ENCODE assay signal across 8 mouse cellular contexts in the genomic region with DNA sequence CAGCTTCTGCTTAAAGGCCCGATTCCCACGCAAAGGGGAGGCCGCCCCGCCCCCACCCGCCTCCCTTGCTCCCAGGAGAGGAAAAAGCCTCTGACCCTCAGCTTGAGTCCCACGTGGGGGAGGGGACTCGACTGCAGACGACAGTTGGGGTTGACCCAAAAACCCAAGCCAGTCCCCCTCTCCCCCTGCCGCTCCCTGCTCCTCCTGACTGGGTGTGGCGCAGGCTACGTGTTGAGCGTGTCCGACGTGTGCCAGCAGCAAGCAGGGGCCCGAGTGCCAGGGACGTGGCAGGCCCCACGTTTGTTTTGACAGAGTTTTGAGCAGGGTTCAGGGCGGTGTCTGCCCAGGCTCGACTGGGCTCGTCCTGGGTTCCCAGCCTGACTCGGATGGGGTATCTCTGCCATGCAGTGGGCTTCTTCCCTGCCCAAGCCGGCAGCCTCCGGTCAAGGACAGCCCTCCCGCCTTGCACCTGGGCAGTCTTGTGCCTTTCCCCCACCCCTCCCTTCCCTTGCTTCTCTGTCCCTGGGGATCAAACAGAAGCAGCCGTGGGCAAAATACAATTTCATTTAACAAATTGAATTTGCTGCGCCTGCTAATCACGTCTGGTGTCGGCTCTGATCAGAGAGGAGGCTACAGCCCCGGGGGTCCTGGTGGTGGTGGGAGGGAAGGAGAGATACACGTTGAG. TPM values are rescaled to one million over a fixed set of nuclear protein-coding genes. Genes with fewer than 3 reads are reported as not detected.
A peak's percentile ranks its signal among the peaks of the same experiment; 100 is the strongest.
DNase-seq lines count a peak whose midpoint lies in the region; ATAC-seq and TF ChIP-seq lines count a peak whose summit lies in the region.

No protein-coding gene starts in this region.

- H3K4me2 ChIP-seq in forebrain, embryonic 13.5 days: peak overlapping the region; percentile 21
- no peak overlapping the region for H3K4me2 ChIP-seq in forebrain, embryonic 15.5 days (replicated peaks)
- H3K4me2 ChIP-seq in embryonic facial prominence, embryonic 14.5 days (ENCODE audit: low read depth, low read length): peak overlapping the region; percentile 46
- H3K4me2 ChIP-seq in intestine, embryonic 16.5 days (ENCODE audit: low read depth, low read length): peak overlapping the region; percentile 41

- peaks cover 68% of the 10 kb centered on the region for H3K4me1 ChIP-seq in forebrain, embryonic 13.5 days
- H3K4me1 ChIP-seq in forebrain, embryonic 15.5 days: peaks cover 42% of the 10 kb centered on the region
- peaks cover 47% of the 10 kb centered on the region for H3K4me1 ChIP-seq in embryonic facial prominence, embryonic 14.5 days (ENCODE audit: control insufficient read depth, insufficient read depth, low read length)
- H3K4me1 ChIP-seq in intestine, embryonic 16.5 days (ENCODE audit: control insufficient read depth, insufficient read depth, low read length): peaks cover 67% of the 10 kb centered on the region
- peaks cover 90% of the 10 kb centered on the region for H3K4me1 ChIP-seq in midbrain, embryonic 10.5 days
- H3K4me1 ChIP-seq in cerebellum, adult 2 months (ENCODE audit: control insufficient read depth, insufficient read depth, low read length): peaks cover 16% of the 10 kb centered on the region

- no peak for TF ChIP-seq CTCF in cerebellum, adult 2 months (IDR thresholded peaks at IDR 0.05; ENCODE audit: borderline replicate concordance, insufficient read depth, low read depth, low read length)

- H3K4me3 ChIP-seq in forebrain, embryonic 13.5 days: no peak overlapping the region
- H3K4me3 ChIP-seq in forebrain, embryonic 15.5 days: no peak overlapping the region
- H3K4me3 ChIP-seq in embryonic facial prominence, embryonic 14.5 days (ENCODE audit: low read depth, low read length): peak overlapping the region; percentile 4
- H3K4me3 ChIP-seq in intestine, embryonic 16.5 days (ENCODE audit: low read length): peak overlapping the region; percentile 18
- H3K4me3 ChIP-seq in midbrain, embryonic 10.5 days: peak overlapping the region; percentile 44
- H3K4me3 ChIP-seq in cerebellum, adult 2 months (replicated peaks; ENCODE audit: insufficient read depth, low read depth, low read length): no peak overlapping the region

- H3K9me3 ChIP-seq in forebrain, embryonic 13.5 days (replicated peaks): no peaks in the 10 kb centered on the region
- H3K9me3 ChIP-seq in forebrain, embryonic 15.5 days: no peaks in the 10 kb centered on the region
- no peaks in the 10 kb centered on the region for H3K9me3 ChIP-seq in embryonic facial prominence, embryonic 14.5 days (ENCODE audit: control insufficient read depth, low read length)
- H3K9me3 ChIP-seq in intestine, embryonic 16.5 days (ENCODE audit: control insufficient read depth, low read length): no peaks in the 10 kb centered on the region
- H3K9me3 ChIP-seq in midbrain, embryonic 10.5 days (replicated peaks): peaks cover 15% of the 10 kb centered on the region; the same call in 1 of the 2 replicates

- no peak overlapping the region for H3K27ac ChIP-seq in forebrain, embryonic 13.5 days
- no peak overlapping the region for H3K27ac ChIP-seq in forebrain, embryonic 15.5 days (replicated peaks)
- peak overlapping the region; percentile 72 for H3K27ac ChIP-seq in embryonic facial prominence, embryonic 14.5 days (replicated peaks; ENCODE audit: low read depth, low read length)
- peak overlapping the region; percentile 83 for H3K27ac ChIP-seq in intestine, embryonic 16.5 days (ENCODE audit: low read length)
- H3K27ac ChIP-seq in midbrain, embryonic 10.5 days (replicated peaks): peak overlapping the region; percentile 75
- no peak overlapping the region for H3K27ac ChIP-seq in cerebellum, adult 2 months (ENCODE audit: insufficient read depth, low read length)

- no peak for TF ChIP-seq POLR2A in cerebellum, adult 2 months (IDR thresholded peaks at IDR 0.05; ENCODE audit: borderline replicate concordance, insufficient read depth, low read length)

- peaks cover 46% of the 10 kb centered on the region for H3K27me3 ChIP-seq in forebrain, embryonic 13.5 days
- H3K27me3 ChIP-seq in forebrain, embryonic 15.5 days: peaks cover 15% of the 10 kb centered on the region; the same call in 1 of the 2 replicates
- peaks cover 50% of the 10 kb centered on the region for H3K27me3 ChIP-seq in embryonic facial prominence, embryonic 14.5 days (replicated peaks; ENCODE audit: control insufficient read depth, insufficient read depth, low read length)
- H3K27me3 ChIP-seq in intestine, embryonic 16.5 days (replicated peaks; ENCODE audit: control insufficient read depth, insufficient read depth, low read length): peaks cover 35% of the 10 kb centered on the region
- peaks cover 92% of the 10 kb centered on the region for H3K27me3 ChIP-seq in midbrain, embryonic 10.5 days (ENCODE audit: low read depth, poor library complexity, severe bottlenecking)
- H3K27me3 ChIP-seq in cerebellum, adult 2 months (ENCODE audit: control insufficient read depth, insufficient read depth, low read length): no peaks in the 10 kb centered on the region

- peak overlapping the region; percentile 39; the same call in 1 of the 2 replicates for H3K9ac ChIP-seq in forebrain, embryonic 13.5 days
- no peak overlapping the region for H3K9ac ChIP-seq in forebrain, embryonic 15.5 days (replicated peaks)
- peak overlapping the region; percentile 45; the same call in 1 of the 2 replicates for H3K9ac ChIP-seq in embryonic facial prominence, embryonic 14.5 days (ENCODE audit: low read depth, low read length)
- peak overlapping the region; percentile 48 for H3K9ac ChIP-seq in intestine, embryonic 16.5 days (ENCODE audit: low read depth, low read length)

- no peak for ATAC-seq in forebrain, embryonic 13.5 days
- no peak for ATAC-seq in forebrain, embryonic 15.5 days (replicated peaks)
- peak; percentile 42 for ATAC-seq in embryonic facial prominence, embryonic 14.5 days (ENCODE audit: low read depth)
- peak; percentile 64 for ATAC-seq in intestine, embryonic 16.5 days

- WGBS in forebrain, embryonic 13.5 days: 6% methylated on average over 30 of the region's 30 CpGs
- WGBS in forebrain, embryonic 15.5 days: 12% methylated on average over 30 of the region's 30 CpGs
- 5% methylated on average over 30 of the region's 30 CpGs for WGBS in embryonic facial prominence, embryonic 14.5 days
- whole genome bisulfite sequencing in intestine, embryonic 16.5 days: 17% methylated on average over 30 of the region's 30 CpGs
- WGBS in midbrain, embryonic 10.5 days: 6% methylated on average over 30 of the region's 30 CpGs
- WGBS in cerebellum, adult 2 months: 39% methylated on average over 30 of the region's 30 CpGs

- peaks cover 35% of the 10 kb centered on the region for H3K36me3 ChIP-seq in forebrain, embryonic 13.5 days (ENCODE audit: poor library complexity, severe bottlenecking)
- peaks cover 11% of the 10 kb centered on the region for H3K36me3 ChIP-seq in forebrain, embryonic 15.5 days
- H3K36me3 ChIP-seq in embryonic facial prominence, embryonic 14.5 days (ENCODE audit: control insufficient read depth, insufficient read depth, low read length): peaks cover 35% of the 10 kb centered on the region
- H3K36me3 ChIP-seq in intestine, embryonic 16.5 days (ENCODE audit: control insufficient read depth, insufficient read depth, low read length): peaks cover 29% of the 10 kb centered on the region
- H3K36me3 ChIP-seq in midbrain, embryonic 10.5 days: peaks cover 41% of the 10 kb centered on the region

- DNase-seq in embryonic facial prominence, embryonic 14.5 days (ENCODE audit: low spot score): peak; percentile 88
- DNase-seq in midbrain, embryonic 10.5 days (ENCODE audit: low spot score): peak; percentile 66
- no peak for DNase-seq in layer of hippocampus, postnatal 14 days (ENCODE audit: low spot score in 2 of 2)
- no peak for DNase-seq in cerebellum, adult 2 months
- DNase-seq in c-Kit-positive CD71-positive TER-119-positive erythroid progenitor cells, embryonic 14.5 days (ENCODE audit: low spot score): no peak

RNA-seq across cellular contexts. Expression of a gene that starts 2.0 kb away (rescaled TPM):
- polyA plus RNA-seq in forebrain, embryonic 13.5 days (2015; fragmentation: Nextera tagmentation; extraction: Ambion mirVana): 11.9 and 12.8 TPM in 2 replicates
- 17.1 and 18.0 TPM in 2 replicates for polyA plus RNA-seq in forebrain, embryonic 15.5 days (2015; fragmentation: Nextera tagmentation; extraction: Ambion mirVana)
- 57.7 and 91.9 TPM in 2 replicates for polyA plus RNA-seq in embryonic facial prominence, embryonic 14.5 days (2014; fragmentation: Nextera tagmentation; extraction: Ambion mirVana)
- polyA plus RNA-seq in intestine, embryonic 16.5 days (2015; fragmentation: Nextera tagmentation; extraction: Ambion mirVana): 64.5 and 64.6 TPM in 2 replicates
- 5.2 and 5.8 TPM in 2 replicates for polyA plus RNA-seq in midbrain, embryonic 10.5 days (2016; fragmentation: Nextera tagmentation; extraction: Ambion mirVana)
- 1 to 10 TPM; 4.8 to 6.9 TPM for total RNA-seq in layer of hippocampus, postnatal 14 days (2021)
- 10.4 and 11.5 TPM in 2 replicates for polyA plus RNA-seq in cerebellum, adult 2 months (2012; rRNA removed)

RNA-seq across cellular contexts. Expression of a gene that starts 5.5 kb away (rescaled TPM):
- 89.6 and 91.5 TPM in 2 replicates for polyA plus RNA-seq in forebrain, embryonic 13.5 days (2015; fragmentation: Nextera tagmentation; extraction: Ambion mirVana)
- polyA plus RNA-seq in forebrain, embryonic 15.5 days (2015; fragmentation: Nextera tagmentation; extraction: Ambion mirVana): 75.2 and 78.5 TPM in 2 replicates
- 80.0 and 89.4 TPM in 2 replicates for polyA plus RNA-seq in embryonic facial prominence, embryonic 14.5 days (2014; fragmentation: Nextera tagmentation; extraction: Ambion mirVana)
- 146 and 170 TPM in 2 replicates for polyA plus RNA-seq in intestine, embryonic 16.5 days (2015; fragmentation: Nextera tagmentation; extraction: Ambion mirVana)
- polyA plus RNA-seq in midbrain, embryonic 10.5 days (2016; fragmentation: Nextera tagmentation; extraction: Ambion mirVana): 107 and 121 TPM in 2 replicates
- 10 to 100 TPM; 33.0 to 35.5 TPM for total RNA-seq in layer of hippocampus, postnatal 14 days (2021)
- 68.2 and 69.8 TPM in 2 replicates for polyA plus RNA-seq in cerebellum, adult 2 months (2012; rRNA removed)

RNA-seq across cellular contexts. Expression of a gene that starts 15.2 kb away (rescaled TPM):
- 1.0 and 1.1 TPM in 2 replicates for polyA plus RNA-seq in forebrain, embryonic 13.5 days (2015; fragmentation: Nextera tagmentation; extraction: Ambion mirVana)
- polyA plus RNA-seq in forebrain, embryonic 15.5 days (2015; fragmentation: Nextera tagmentation; extraction: Ambion mirVana): 1.5 and 1.6 TPM in 2 replicates
- polyA plus RNA-seq in embryonic facial prominence, embryonic 14.5 days (2014; fragmentation: Nextera tagmentation; extraction: Ambion mirVana): 5.0 and 5.2 TPM in 2 replicates
- 0.32 and 0.67 TPM in 2 replicates for polyA plus RNA-seq in intestine, embryonic 16.5 days (2015; fragmentation: Nextera tagmentation; extraction: Ambion mirVana)
- 0.52 and 0.62 TPM in 2 replicates for polyA plus RNA-seq in midbrain, embryonic 10.5 days (2016; fragmentation: Nextera tagmentation; extraction: Ambion mirVana)
- total RNA-seq in layer of hippocampus, postnatal 14 days (2021): 1 to 10 TPM; 5.0 to 6.4 TPM
- polyA plus RNA-seq in cerebellum, adult 2 months (2012; rRNA removed): 8.3 TPM in 2 replicates

RNA-seq across cellular contexts. Expression of a gene that starts 17.6 kb away (rescaled TPM):
- 36.8 and 50.7 TPM in 2 replicates for polyA plus RNA-seq in forebrain, embryonic 13.5 days (2015; fragmentation: Nextera tagmentation; extraction: Ambion mirVana)
- polyA plus RNA-seq in forebrain, embryonic 15.5 days (2015; fragmentation: Nextera tagmentation; extraction: Ambion mirVana): 38.9 and 40.2 TPM in 2 replicates
- polyA plus RNA-seq in embryonic facial prominence, embryonic 14.5 days (2014; fragmentation: Nextera tagmentation; extraction: Ambion mirVana): 5.2 and 6.1 TPM in 2 replicates
- polyA plus RNA-seq in intestine, embryonic 16.5 days (2015; fragmentation: Nextera tagmentation; extraction: Ambion mirVana): 4.3 and 4.4 TPM in 2 replicates
- 19.4 and 27.2 TPM in 2 replicates for polyA plus RNA-seq in midbrain, embryonic 10.5 days (2016; fragmentation: Nextera tagmentation; extraction: Ambion mirVana)
- total RNA-seq in layer of hippocampus, postnatal 14 days (2021): 1 to 10 TPM; 2.7 TPM
- polyA plus RNA-seq in cerebellum, adult 2 months (2012; rRNA removed): 30.3 and 33.8 TPM in 2 replicates

Comparison
In these comparisons a context has a peak if more than half of its experiments do, and no peak if none do; other contexts are left out.
1. ATAC-seq: peak in embryonic facial prominence, embryonic 14.5 days (single experiment) and intestine, embryonic 16.5 days (single experiment); none in forebrain, embryonic 13.5 days (single experiment) and forebrain, embryonic 15.5 days (single experiment).
2. H3K27ac ChIP-seq: peak in embryonic facial prominence, embryonic 14.5 days (single experiment), intestine, embryonic 16.5 days (single experiment) and midbrain, embryonic 10.5 days (single experiment); none in forebrain, embryonic 13.5 days (single experiment), forebrain, embryonic 15.5 days (single experiment) and cerebellum, adult 2 months (single experiment).
3. H3K4me3 ChIP-seq: peak in embryonic facial prominence, embryonic 14.5 days (single experiment), intestine, embryonic 16.5 days (single experiment) and midbrain, embryonic 10.5 days (single experiment); none in forebrain, embryonic 13.5 days (single experiment), forebrain, embryonic 15.5 days (single experiment) and cerebellum, adult 2 months (single experiment).
4. DNase-seq: peak in embryonic facial prominence, embryonic 14.5 days (single experiment) and midbrain, embryonic 10.5 days (single experiment); none in layer of hippocampus, postnatal 14 days (0 of 2), cerebellum, adult 2 months (0 of 2) and c-Kit-positive CD71-positive TER-119-positive erythroid progenitor cells, embryonic 14.5 days (single experiment).